Mouse (Mus musculus): ENCODE measurements around the gene Dpagt1.
"Not testable (repeated sequence)": the region's sequence is repeated elsewhere in the genome, so short reads cannot be mapped to it uniquely, and the experiment has no call there.

Gene Dpagt1

GRCm38 (mm10) chr9:44337436-44338169, 11.8 kb downstream of the Dpagt1 start:
- no peak for DNase-seq (ENCODE audit: low spot score)

DNA sequence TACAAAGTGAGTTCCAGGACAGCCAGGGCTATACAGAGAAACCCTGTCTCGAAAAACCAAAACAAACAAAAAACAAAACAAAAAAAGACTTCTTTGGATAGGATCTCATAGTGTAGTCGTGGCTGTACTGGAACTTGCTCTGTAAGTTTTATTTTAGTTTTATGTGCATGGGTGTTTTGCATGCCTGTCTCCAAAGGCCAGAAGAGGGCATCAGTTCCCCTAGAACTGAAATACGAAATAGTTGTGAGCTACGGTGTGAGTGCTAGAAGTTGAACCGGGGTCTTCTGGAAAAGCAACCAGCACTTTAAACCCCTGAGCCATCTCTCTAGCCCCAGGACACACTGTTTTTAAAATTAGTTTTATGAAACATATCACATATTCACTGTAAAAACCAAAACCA, 12.8 kb downstream of the Dpagt1 start:
- DNase-seq (ENCODE audit: low spot score): no peak

DNA sequence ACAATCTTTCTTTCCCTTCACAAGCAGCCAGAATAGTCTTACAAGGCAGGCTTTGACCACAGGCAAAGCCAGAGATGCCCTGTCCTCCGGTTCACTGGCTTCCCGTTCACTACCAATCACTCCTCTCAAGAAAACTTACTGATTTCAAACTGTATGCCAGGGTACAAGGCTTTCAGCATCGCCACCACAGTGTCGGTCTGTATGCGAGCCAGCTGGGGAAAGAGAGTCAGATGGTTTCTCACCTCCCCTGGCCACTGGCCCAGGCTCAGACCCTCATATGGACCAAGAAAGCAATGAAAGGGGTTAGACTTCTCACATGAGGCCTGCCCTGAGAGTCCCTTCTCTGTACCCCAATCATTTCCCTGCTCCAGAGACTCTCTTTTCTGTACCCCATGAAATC, 15.7 kb downstream of the Dpagt1 start:
- DNase-seq (ENCODE audit: low spot score): no peak

DNA sequence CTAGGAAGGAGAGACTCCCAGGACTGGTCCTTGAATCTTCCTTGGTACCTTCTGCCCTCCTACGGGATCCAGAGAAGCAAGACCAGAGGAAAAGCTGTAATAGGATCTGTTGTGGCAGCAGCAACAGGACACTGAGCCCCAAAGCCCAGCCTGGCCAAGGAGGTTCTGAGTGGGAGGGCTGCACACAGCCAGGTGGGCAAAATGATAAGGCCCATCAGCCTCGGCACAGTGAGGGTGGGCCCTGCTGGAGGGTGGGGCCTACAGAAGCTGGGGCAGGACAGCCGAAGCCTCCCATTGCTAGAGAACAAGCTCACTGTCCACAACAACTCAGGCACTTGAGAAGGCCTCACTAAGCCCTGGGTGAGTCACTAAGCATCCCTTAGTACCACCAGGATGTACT, 16.4 kb downstream of the Dpagt1 start:
- DNase-seq (ENCODE audit: low spot score): no peak

- DNase-seq (ENCODE audit: low spot score): no peak
These were observed 16.8 kb downstream of the Dpagt1 start for GRCm38 (mm10) chr9:44342605-44343004.

DNA sequence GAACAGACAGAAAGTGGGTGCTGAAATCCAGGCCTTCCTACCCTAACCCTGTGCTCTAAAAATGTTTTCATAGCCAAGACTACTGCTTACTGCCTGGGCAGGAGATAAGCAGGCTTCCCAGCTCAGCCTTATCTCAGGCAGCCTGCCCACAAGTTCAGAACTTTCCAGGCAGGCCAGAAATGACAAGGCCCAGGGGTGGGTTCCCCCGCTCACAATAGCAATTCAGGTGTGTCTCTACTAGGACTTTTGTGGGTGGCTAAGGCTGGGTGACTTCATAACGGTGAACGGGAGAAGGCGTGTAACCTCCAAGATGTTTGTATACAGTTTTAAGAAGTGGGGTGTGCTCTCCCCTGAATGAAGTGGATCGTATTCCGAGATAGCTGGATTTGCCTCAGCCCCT, 17.5 kb downstream of the Dpagt1 start:
- no peak for DNase-seq (ENCODE audit: low spot score)

GRCm38 (mm10) chr9:44343781-44344421, 18.1 kb downstream of the Dpagt1 start, which contains the start of gene Hmbs:
Gene Hmbs, minus strand, starts transcription at chr9:44344228.
- peak; percentile 91 for DNase-seq (ENCODE audit: low spot score)

GRCm38 (mm10) chr9:44345570-44346433, 20.0 kb downstream of the Dpagt1 start:
- DNase-seq (ENCODE audit: low spot score): no peak

DNA sequence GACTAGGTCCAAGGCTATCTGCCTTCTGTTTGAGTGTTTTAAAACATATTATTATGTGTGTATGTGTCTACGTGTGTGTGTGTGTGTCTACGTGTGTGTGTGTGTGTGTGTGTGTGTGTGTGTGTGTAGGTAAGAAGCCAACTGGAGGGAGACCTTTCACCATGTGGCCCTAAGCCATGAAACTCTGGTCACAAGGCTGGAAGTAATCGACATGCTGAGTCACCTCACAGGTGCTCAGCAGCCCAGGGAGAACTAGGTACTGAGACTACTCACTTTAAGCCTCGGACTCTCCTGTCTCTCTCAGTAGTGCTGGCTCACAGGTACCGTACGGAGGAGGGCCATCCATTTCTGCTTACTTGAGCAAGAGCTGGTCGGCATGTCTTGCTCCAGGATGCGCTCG, 21.3 kb downstream of the Dpagt1 start:
- no peak for DNase-seq (ENCODE audit: low spot score)

DNA sequence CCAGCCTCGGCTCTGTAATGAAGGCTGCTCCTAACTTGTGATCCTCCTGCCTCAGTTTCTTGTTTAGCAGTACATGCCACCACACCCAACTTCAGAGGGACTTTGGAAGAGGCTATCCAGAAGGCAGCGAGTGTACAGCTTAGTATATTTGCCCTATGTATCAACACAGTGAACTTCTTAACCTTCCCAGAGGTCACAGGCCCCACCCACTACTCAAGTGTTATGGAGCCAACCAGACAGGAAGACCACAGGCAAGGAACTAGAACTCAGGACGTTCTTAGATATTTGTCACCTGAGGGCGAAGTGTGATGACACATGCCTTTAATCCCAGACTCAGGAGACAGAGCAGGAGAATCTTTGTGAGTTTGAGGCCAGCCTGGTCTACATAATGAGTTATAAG, 21.8 kb downstream of the Dpagt1 start:
- DNase-seq (ENCODE audit: low spot score): no peak

- no peak for DNase-seq (ENCODE audit: low spot score)
These were observed 22.7 kb downstream of the Dpagt1 start for GRCm38 (mm10) chr9:44348546-44348945.

- no peak for DNase-seq (ENCODE audit: low spot score)
These were observed 25.6 kb downstream of the Dpagt1 start for GRCm38 (mm10) chr9:44351396-44351795.

- no peak for DNase-seq (ENCODE audit: low spot score)
These were observed 26.5 kb downstream of the Dpagt1 start for GRCm38 (mm10) chr9:44352337-44352736.

- no peak for DNase-seq (ENCODE audit: low spot score)
These were observed 27.3 kb downstream of the Dpagt1 start for GRCm38 (mm10) chr9:44353142-44353541.

GRCm38 (mm10) chr9:44357207-44357606, 31.4 kb downstream of the Dpagt1 start:
- peak; percentile 56 for DNase-seq (ENCODE audit: low spot score)

- DNase-seq (ENCODE audit: low spot score): peak; percentile 99
These were observed 35.5 kb downstream of the Dpagt1 start, which contains the start of gene Vps11 for GRCm38 (mm10) chr9:44361190-44361917. Gene Vps11, minus strand, starts transcription at chr9:44361670.

GRCm38 (mm10) chr9:44361931-44362330, 36.1 kb downstream of the Dpagt1 start:
- not testable (repeated sequence) for DNase-seq (ENCODE audit: low spot score)

DNA sequence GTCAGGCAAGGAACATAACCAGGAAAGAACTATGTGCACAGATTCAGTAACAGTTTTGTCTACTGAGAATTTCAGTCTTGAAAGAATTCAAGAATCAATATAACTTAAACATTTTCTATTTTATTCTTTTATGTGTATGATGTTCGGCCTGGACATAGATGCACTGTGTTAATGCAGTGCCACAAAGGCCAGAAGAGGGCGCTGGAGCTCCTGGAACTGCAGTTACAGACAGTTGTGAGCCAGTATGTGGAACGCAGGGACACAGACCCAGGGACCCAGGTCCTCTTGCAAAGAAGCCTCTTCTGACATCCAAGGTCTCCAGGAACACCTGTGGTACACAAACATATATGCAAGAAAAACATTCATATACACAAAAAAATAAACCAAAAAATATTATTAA, 38.7 kb downstream of the Dpagt1 start:
- DNase-seq (ENCODE audit: low spot score): no peak

GRCm38 (mm10) chr9:44373386-44373785, 47.6 kb downstream of the Dpagt1 start:
- no peak for DNase-seq (ENCODE audit: low spot score)

DNA sequence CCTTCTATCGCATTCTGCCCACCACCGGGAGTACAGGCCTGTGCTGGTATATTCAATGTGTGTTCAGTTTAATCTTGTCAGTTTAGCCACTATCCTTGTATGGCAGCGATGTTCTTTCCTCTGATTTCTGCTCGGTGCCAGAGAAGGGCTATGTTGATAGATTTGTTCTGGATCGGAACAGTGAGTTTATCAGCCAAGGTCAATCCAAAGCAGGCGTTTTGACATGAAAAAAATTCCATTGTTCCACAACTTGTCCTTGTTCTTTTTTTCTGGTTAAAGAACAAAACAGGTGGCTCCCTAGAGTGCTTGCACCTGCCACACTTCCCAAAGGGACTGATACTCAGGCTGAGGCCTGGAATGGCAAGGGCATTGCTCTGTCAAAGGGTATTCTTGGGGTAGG, 50.3 kb downstream of the Dpagt1 start:
- no peak for DNase-seq (ENCODE audit: low spot score)

DNA sequence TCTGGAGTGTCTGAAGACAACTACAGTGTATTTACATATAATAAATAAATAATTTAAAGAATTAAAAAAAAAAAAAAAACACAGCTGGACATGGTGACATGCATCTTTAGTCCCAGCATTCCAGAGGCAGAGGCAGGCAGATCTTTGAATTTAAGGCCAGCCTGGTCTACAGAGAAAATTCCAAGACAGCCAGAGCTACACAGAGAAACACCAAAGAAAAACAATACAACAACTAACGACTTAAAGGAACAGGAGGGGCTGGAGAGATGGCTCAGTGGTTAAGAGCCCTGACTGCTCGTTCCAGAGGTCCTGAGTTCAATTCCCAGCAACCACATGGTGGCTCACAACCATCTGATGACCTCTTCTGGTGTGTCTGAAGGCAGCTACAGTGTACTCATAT, 51.5 kb downstream of the Dpagt1 start:
- not testable (repeated sequence) for DNase-seq (ENCODE audit: low spot score)

GRCm38 (mm10) chr9:44378153-44378730, 52.4 kb downstream of the Dpagt1 start:
- no peak for DNase-seq (ENCODE audit: low spot score)
